Comparison of ENCODE assay signal across 17 mouse cellular contexts in the genomic region with DNA sequence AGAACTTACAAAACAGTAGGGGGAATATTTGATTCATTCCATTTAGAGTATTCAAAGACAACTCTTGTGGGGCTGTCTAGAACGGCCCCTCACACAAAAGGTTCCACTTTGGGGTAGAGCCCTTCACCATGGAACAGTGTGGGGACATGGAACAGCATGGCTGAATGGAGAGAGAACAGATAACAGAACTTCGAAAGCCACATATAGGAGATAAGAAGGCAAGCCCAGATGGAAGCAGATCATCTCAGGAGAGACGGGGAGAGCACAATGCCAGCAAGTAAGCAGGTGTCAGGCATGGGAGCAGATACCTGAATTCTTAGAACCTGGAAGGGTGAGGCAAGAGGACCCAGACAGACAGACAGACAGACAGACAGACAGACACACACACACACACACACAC.
"Had no signal": no experiment of that assay in that cellular context is flagged by ENCODE, and none has a peak within 500 bp of the region (broad histone marks: within the 10 kb centered on the region; RNA-seq: fewer than 3 reads in every experiment).

No protein-coding gene starts in this region.

- H3K9me3 ChIP-seq: limb, embryonic 12.5 days; limb, embryonic 15.5 days; megakaryocyte, embryonic 14.5 days had no signal

- H3K4me3 ChIP-seq: limb, embryonic 12.5 days; limb, embryonic 15.5 days; megakaryocyte, embryonic 14.5 days had no signal

- H3K9ac ChIP-seq: limb, embryonic 12.5 days; limb, embryonic 15.5 days; lung, embryonic 14.5 days had no signal

- H3K27me3 ChIP-seq: limb, embryonic 12.5 days; limb, embryonic 15.5 days; megakaryocyte, embryonic 14.5 days had no signal

- H3K4me2 ChIP-seq: limb, embryonic 12.5 days; limb, embryonic 15.5 days; lung, embryonic 14.5 days; midbrain, embryonic 11.5 days had no signal

- DNase-seq: kidney, adult 18-20 months; kidney, adult 9 months; kidney, postnatal 14 days; kidney, postnatal 4 days; left cerebral cortex, postnatal 4 days; lung, embryonic 14.5 days; midbrain, embryonic 14.5 days; thymus, adult 2 months; thymus, postnatal 14 days; thymus, postnatal 4 days had no signal

- ATAC-seq: lung, postnatal 0 days had no signal

- H3K36me3 ChIP-seq: limb, embryonic 12.5 days had no signal

- H3K27ac ChIP-seq: limb, embryonic 12.5 days; limb, embryonic 15.5 days; macrophage; stomach, postnatal 0 days had no signal
